23 mouse cellular contexts compared by ENCODE assay signal in the genomic region with DNA sequence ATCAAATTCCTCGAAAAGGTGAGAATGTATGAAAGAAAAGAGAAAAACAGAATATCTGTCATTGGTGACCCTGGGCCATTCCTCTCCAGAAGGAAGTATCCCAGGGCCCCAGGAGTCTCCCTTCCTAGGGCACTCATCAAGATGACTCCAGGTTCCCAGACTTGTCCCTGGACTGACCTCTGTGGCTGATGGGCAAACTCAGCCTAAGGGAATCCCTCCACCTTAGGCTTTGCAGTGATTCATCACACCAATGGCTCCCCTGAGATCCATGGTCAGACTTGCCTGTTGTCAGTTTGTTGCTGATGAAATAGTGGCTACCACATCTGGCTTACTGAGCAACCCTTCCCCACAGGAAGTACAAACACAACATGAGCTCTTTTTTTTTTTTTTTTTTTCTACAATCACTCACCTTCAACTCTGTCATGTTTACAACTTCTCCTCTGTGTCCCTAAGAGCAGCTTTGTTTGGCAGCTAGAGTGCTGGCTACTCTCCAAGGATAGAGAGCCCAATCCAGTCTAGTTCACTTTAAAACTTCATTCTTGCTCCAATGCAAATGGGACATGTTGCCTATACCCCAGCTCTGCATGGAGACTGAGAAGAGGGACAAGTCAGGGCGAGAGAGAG.
DNase-seq lines count a peak whose midpoint lies in the region; ATAC-seq and TF ChIP-seq lines count a peak whose summit lies in the region.
"Had no signal": no experiment of that assay in that cellular context is flagged by ENCODE, and none has a peak within 500 bp of the region (broad histone marks: within the 10 kb centered on the region; RNA-seq: fewer than 3 reads in every experiment).

No protein-coding gene starts in this region.

- no peaks in the 10 kb centered on the region for H3K27me3 ChIP-seq in liver, adult 2 months (ENCODE audit: control insufficient read depth, insufficient read depth, low read length)
- no peaks in the 10 kb centered on the region for H3K27me3 ChIP-seq in liver, embryonic 12.5 days (replicated peaks)
- H3K27me3 ChIP-seq: embryonic facial prominence, embryonic 15.5 days; heart, embryonic 13.5 days; hindbrain, embryonic 15.5 days; lung, embryonic 15.5 days; midbrain, embryonic 15.5 days had no signal

- peak; percentile 45 for DNase-seq in adrenal gland, postnatal 14 days
- DNase-seq in adrenal gland, postnatal 4 days (ENCODE audit: low spot score in 2 of 2) = no peak
- DNase-seq in liver, adult 2 months (ENCODE audit: extremely low read depth, low read depth, low spot score) = peak; percentile 77
- peak; percentile 97 for DNase-seq in 3T3-L1 (ENCODE audit: low read depth, low spot score)
- DNase-seq in embryo, embryonic 10.5 days (ENCODE audit: low spot score) = peak; percentile 6
- DNase-seq in spleen, adult 18-20 months = no peak
- DNase-seq: adrenal gland, adult 2 months; cerebellum, adult 18-20 months; cerebellum, postnatal 36 days; forebrain, postnatal 0 days; heart, postnatal 36 days; kidney, postnatal 10 days; retina, postnatal 1 day; right cerebral cortex, postnatal 4 days had no signal

- ATAC-seq in liver, embryonic 12.5 days = no peak
- ATAC-seq in cerebellum, adult (ENCODE audit: insufficient number of reproducible peaks, low FRiP score, low TSS enrichment) = no peak
- ATAC-seq: forebrain, postnatal 0 days; intestine, embryonic 16.5 days; midbrain, embryonic 15.5 days had no signal

- no peaks in the 10 kb centered on the region for H3K79me2 ChIP-seq in liver, adult 2 months (ENCODE audit: control insufficient read depth, insufficient read depth, low read length)

- H3K4me3 ChIP-seq in liver, adult 2 months (ENCODE audit: insufficient read depth, low read depth, low read length) = no peak overlapping the region
- H3K4me3 ChIP-seq in liver, embryonic 12.5 days = no peak overlapping the region
- H3K4me3 ChIP-seq: embryonic facial prominence, embryonic 15.5 days; heart, embryonic 13.5 days; hindbrain, embryonic 15.5 days; lung, embryonic 15.5 days; megakaryocyte, embryonic 14.5 days; midbrain, embryonic 15.5 days had no signal

- H3K4me1 ChIP-seq in liver, adult 2 months (ENCODE audit: control insufficient read depth, insufficient read depth, low read length) = peaks cover 4% of the 10 kb centered on the region
- no peaks in the 10 kb centered on the region for H3K4me1 ChIP-seq in liver, embryonic 12.5 days
- H3K4me1 ChIP-seq: embryonic facial prominence, embryonic 15.5 days; heart, embryonic 13.5 days; hindbrain, embryonic 15.5 days; lung, embryonic 15.5 days; midbrain, embryonic 15.5 days had no signal

- no peaks in the 10 kb centered on the region for H3K36me3 ChIP-seq in liver, adult 2 months (ENCODE audit: control insufficient read depth, insufficient read depth, low read length)
- H3K36me3 ChIP-seq in liver, embryonic 12.5 days = no peaks in the 10 kb centered on the region
- H3K36me3 ChIP-seq: embryonic facial prominence, embryonic 15.5 days; heart, embryonic 13.5 days; hindbrain, embryonic 15.5 days; lung, embryonic 15.5 days; midbrain, embryonic 15.5 days had no signal

- 65% methylated on average over 2 of the region's 2 CpGs for WGBS in liver, adult 2 months
- 47% methylated on average over 2 of the region's 2 CpGs for WGBS in liver, embryonic 12.5 days (ENCODE audit: insufficient replicate concordance)

- H3K9ac ChIP-seq in liver, adult 2 months (ENCODE audit: low read depth, low read length) = no peak overlapping the region
- no peak overlapping the region for H3K9ac ChIP-seq in liver, embryonic 12.5 days
- H3K9ac ChIP-seq: embryonic facial prominence, embryonic 15.5 days; forebrain, postnatal 0 days; heart, embryonic 13.5 days; hindbrain, embryonic 15.5 days; lung, embryonic 15.5 days; midbrain, embryonic 15.5 days had no signal

- no peak for TF ChIP-seq POLR2A in liver, adult 2 months (IDR thresholded peaks at IDR 0.05; ENCODE audit: extremely low read depth, insufficient read depth, low read length)

- no peak overlapping the region for H3K27ac ChIP-seq in liver, adult 2 months (replicated peaks; ENCODE audit: insufficient read depth, low read depth, low read length)
- H3K27ac ChIP-seq in liver, embryonic 12.5 days = no peak overlapping the region
- H3K27ac ChIP-seq: embryonic facial prominence, embryonic 15.5 days; heart, embryonic 13.5 days; hindbrain, embryonic 15.5 days; lung, embryonic 15.5 days; midbrain, embryonic 15.5 days had no signal

- no peaks in the 10 kb centered on the region for H3K9me3 ChIP-seq in liver, embryonic 12.5 days (replicated peaks)
- H3K9me3 ChIP-seq: embryonic facial prominence, embryonic 15.5 days; heart, embryonic 13.5 days; hindbrain, embryonic 15.5 days; lung, embryonic 15.5 days; megakaryocyte, embryonic 14.5 days; midbrain, embryonic 15.5 days had no signal

- no peak overlapping the region for H3K4me2 ChIP-seq in liver, embryonic 12.5 days
- H3K4me2 ChIP-seq: embryonic facial prominence, embryonic 15.5 days; heart, embryonic 13.5 days; hindbrain, embryonic 15.5 days; lung, embryonic 15.5 days; midbrain, embryonic 15.5 days had no signal

- no peak for TF ChIP-seq CTCF in liver, adult 2 months (IDR thresholded peaks at IDR 0.05; ENCODE audit: low read depth, low read length)

Comparison
In these comparisons a context has a peak if more than half of its experiments do, and no peak if none do; other contexts are left out.
1. DNase-seq: peak in adrenal gland, postnatal 14 days (single experiment), liver, adult 2 months (single experiment), 3T3-L1 (single experiment) and embryo, embryonic 10.5 days (single experiment); none in adrenal gland, postnatal 4 days (0 of 2) and spleen, adult 18-20 months (0 of 2).